Mouse (Mus musculus) large intestine, adult 2 months (tissue): ENCODE results near the gene Gtf2f1. TPM values are rescaled to one million over a fixed set of nuclear protein-coding genes. Genes with fewer than 3 reads are reported as not detected.
"Not testable (repeated sequence)": the region's sequence is repeated elsewhere in the genome, so short reads cannot be mapped to it uniquely, and the experiment has no call there.

ENCODE experiments used
- DNase-seq: peaks from one replicate; pipeline ENCODE4 v3.0.0-alpha.2; 2012; ENCODE audit warnings: low read depth, low spot score
- WGBS: fragments of 180-500 bp; shearing (Covaris S2); methylation state at CpG from one replicate; pipeline ENCODE4 v1.1.7; 2018; 5-methylcytosine and 5-hydroxymethylcytosine counted together
- polyA plus RNA-seq: library from polyadenylated mRNA; depleted of rRNA; stranded (reverse); fragments of >200 nt; gene quantifications from 2 replicates; pipeline ENCODE4 v1.2.3, GENCODE M21; 2012; rRNA removed

The Gtf2f1 gene
- polyA plus RNA-seq: 37.4 and 43.8 TPM in 2 replicates

- peak; percentile 87 for DNase-seq
- WGBS: under 1% methylated on average over 51 of the region's 51 CpGs
Observed at GRCm38 (mm10) chr17:57011236-57012141, at the start of gene Gtf2f1, which contains the start of gene Gm17949. Gene Gtf2f1, minus strand, starts transcription at chr17:57011288. Gene Gm17949, plus strand, starts transcription at chr17:57011469.

GRCm38 (mm10) chr17:57060231-57060801 lies 49.2 kb upstream of the Gtf2f1 start:
- under 1% methylated on average over 44 of the region's 44 CpGs for WGBS
- peak; percentile 93 for DNase-seq

- WGBS: 0% methylated on average over 34 of the region's 45 CpGs
- DNase-seq: no peak
Observed at GRCm38 (mm10) chr17:57059486-57059977, 48.4 kb upstream of the Gtf2f1 start, which contains the start of gene Slc25a23. Gene Slc25a23, minus strand, starts transcription at chr17:57059863.

GRCm38 (mm10) chr17:57058891-57059485 lies 47.9 kb upstream of the Gtf2f1 start, which contains the start of gene Crb3:
Gene Crb3, plus strand, starts transcription at chr17:57059105.
- 5% methylated on average over 13 of the region's 22 CpGs for WGBS
- no peak for DNase-seq

GRCm38 (mm10) chr17:57056246-57056645 lies 45.2 kb upstream of the Gtf2f1 start:
- no peak for DNase-seq
- 70% methylated on average over 3 of the region's 3 CpGs for WGBS

- not testable (repeated sequence) for DNase-seq
- WGBS: 87% methylated on average over 4 of the region's 4 CpGs
Observed at GRCm38 (mm10) chr17:57051679-57052078, 40.6 kb upstream of the Gtf2f1 start.

GRCm38 (mm10) chr17:57048816-57049215 lies 37.7 kb upstream of the Gtf2f1 start:
- WGBS: 92% methylated on average over 3 of the region's 3 CpGs
- no peak for DNase-seq

GRCm38 (mm10) chr17:57047406-57047805 lies 36.3 kb upstream of the Gtf2f1 start:
- DNase-seq: no peak
- 79% methylated on average over 5 of the region's 5 CpGs for WGBS

GRCm38 (mm10) chr17:57041554-57041953 lies 30.5 kb upstream of the Gtf2f1 start, which contains the start of gene Slc25a41:
Gene Slc25a41, minus strand, starts transcription at chr17:57041654.
- DNase-seq: no peak

GRCm38 (mm10) chr17:57038978-57039377 lies 27.9 kb upstream of the Gtf2f1 start:
- no peak for DNase-seq
- 45% methylated on average over 8 of the region's 8 CpGs for WGBS

More at GRCm38 (mm10) chr17:57041554-57041953, 30.5 kb upstream of the Gtf2f1 start, which contains the start of gene Slc25a41:
- WGBS: 68% methylated on average over 8 of the region's 8 CpGs

- 89% methylated on average over 4 of the region's 4 CpGs for WGBS
- DNase-seq: no peak
Observed at GRCm38 (mm10) chr17:57032854-57033253, 21.8 kb upstream of the Gtf2f1 start.

- WGBS: under 1% methylated on average over 38 of the region's 38 CpGs
- peak; percentile 100 for DNase-seq
Observed at GRCm38 (mm10) chr17:57031661-57032420, 20.8 kb upstream of the Gtf2f1 start.

GRCm38 (mm10) chr17:57030931-57031660 lies 20.0 kb upstream of the Gtf2f1 start, which contains the start of gene Khsrp:
Gene Khsrp, minus strand, starts transcription at chr17:57031522.
- WGBS: 1% methylated on average over 97 of the region's 99 CpGs
- no peak for DNase-seq

GRCm38 (mm10) chr17:57029691-57030090 lies 18.6 kb upstream of the Gtf2f1 start:
- WGBS: 13% methylated on average over 8 of the region's 8 CpGs
- no peak for DNase-seq

GRCm38 (mm10) chr17:57027471-57027870 lies 16.4 kb upstream of the Gtf2f1 start:
- 83% methylated on average over 4 of the region's 4 CpGs for WGBS
- no peak for DNase-seq

GRCm38 (mm10) chr17:57020960-57021359 lies 9.9 kb upstream of the Gtf2f1 start:
- WGBS: 83% methylated on average over 5 of the region's 5 CpGs

GRCm38 (mm10) chr17:57019693-57020092 lies 8.6 kb upstream of the Gtf2f1 start:
- DNase-seq: no peak
- 84% methylated on average over 2 of the region's 2 CpGs for WGBS

More at GRCm38 (mm10) chr17:57020960-57021359, 9.9 kb upstream of the Gtf2f1 start:
- DNase-seq: no peak

- WGBS: 79% methylated on average over 13 of the region's 13 CpGs
- DNase-seq: no peak
Observed at GRCm38 (mm10) chr17:57012245-57012795, 1.2 kb upstream of the Gtf2f1 start.
